Mouse (Mus musculus) myocyte (in vitro differentiated cells): ENCODE measurements around the gene Camta1. TPM values are rescaled to one million over a fixed set of nuclear protein-coding genes. Genes with fewer than 3 reads are reported as not detected.

Experiments used
- H3K27me3 ChIP-seq: one replicate; pipeline ENCODE4 v1.6.1; 2011; ENCODE audit not compliant: control insufficient read depth, insufficient read depth, insufficient read length
- H3K36me3 ChIP-seq: one replicate; pipeline ENCODE4 v1.6.1; 2011; ENCODE audit not compliant: control insufficient read depth, insufficient read depth
- H3K4me2 ChIP-seq: one replicate; pipeline ENCODE4 v1.6.1; 2011; ENCODE audit warnings: low read depth, control low read depth
- H3K4me3 ChIP-seq: one replicate; pipeline ENCODE4 v1.5.1; 2011; ENCODE audit warnings: mild to moderate bottlenecking, control low read depth, moderate library complexity
- H3K79me2 ChIP-seq: one replicate; pipeline ENCODE4 v1.6.1; 2011; ENCODE audit not compliant: control insufficient read depth, insufficient read depth
- H3ac ChIP-seq: one replicate; pipeline ENCODE4 v1.6.1; 2011; ENCODE audit not compliant: control insufficient read depth, insufficient read length
- CEBPB ChIP-seq: IDR thresholded peaks from 2 replicates; pipeline ENCODE4 v1.6.1; 2011; ENCODE audit warnings: mild to moderate bottlenecking, moderate library complexity; ENCODE audit not compliant: poor library complexity, insufficient read depth, severe bottlenecking
- E2F4 ChIP-seq: IDR thresholded peaks from one replicate; pipeline ENCODE4 v1.6.1; 2011; ENCODE audit warnings: mild to moderate bottlenecking, control low read depth, moderate library complexity; ENCODE audit not compliant: insufficient read depth
- MAX ChIP-seq: IDR thresholded peaks from one replicate; pipeline ENCODE4 v1.6.1; 2011; ENCODE audit warnings: low read depth, mild to moderate bottlenecking, control low read depth
- MYOD1 ChIP-seq, 3 experiments: IDR thresholded peaks; one replicate each; pipeline ENCODE4 v1.6.1; 2011; ENCODE audit warnings: control low read depth in 2 of 3, low read depth in 2 of 3, mild to moderate bottlenecking in 2 of 3, moderate library complexity in 1 of 3; ENCODE audit not compliant: insufficient read length in 2 of 3, control insufficient read depth in 1 of 3
- MYOG ChIP-seq, 3 experiments: IDR thresholded peaks; one replicate each; pipeline ENCODE4 v1.6.1; 2011; ENCODE audit warnings: control low read depth in 2 of 3, low read depth in 2 of 3, mild to moderate bottlenecking in 2 of 3; ENCODE audit not compliant: insufficient read length in 2 of 3, control insufficient read depth in 1 of 3, insufficient read depth in 1 of 3
- POLR2A ChIP-seq: IDR thresholded peaks from one replicate; pipeline ENCODE4 v1.6.1; 2011; ENCODE audit warnings: low read depth, mild to moderate bottlenecking, control low read depth, moderate library complexity; ENCODE audit not compliant: insufficient read length
- POLR2AphosphoS2 ChIP-seq: IDR thresholded peaks from one replicate; pipeline ENCODE4 v1.6.1; 2011; ENCODE audit warnings: low read depth, control low read depth; ENCODE audit not compliant: insufficient read length
- REST ChIP-seq: IDR thresholded peaks from one replicate; pipeline ENCODE4 v1.6.1; 2011; ENCODE audit warnings: mild to moderate bottlenecking, control low read depth, moderate library complexity; ENCODE audit not compliant: insufficient read depth, insufficient read length
- SRF ChIP-seq: IDR thresholded peaks from one replicate; pipeline ENCODE4 v1.6.1; 2011; ENCODE audit warnings: low read depth; ENCODE audit not compliant: control insufficient read depth, insufficient read length
- TCF12 ChIP-seq: IDR thresholded peaks from one replicate; pipeline ENCODE4 v1.6.1; 2011; ENCODE audit warnings: mild to moderate bottlenecking, control low read depth; ENCODE audit not compliant: poor library complexity, insufficient read depth, severe bottlenecking
- TCF3 ChIP-seq: IDR thresholded peaks from one replicate; pipeline ENCODE4 v1.6.1; 2011; ENCODE audit warnings: low read depth, control low read depth; ENCODE audit not compliant: insufficient read length
- USF1 ChIP-seq: IDR thresholded peaks from one replicate; pipeline ENCODE4 v1.6.1; 2011; ENCODE audit warnings: low read depth, mild to moderate bottlenecking, control low read depth, moderate library complexity
- polyA plus RNA-seq: library from polyadenylated mRNA; unstranded; fragments of >200 nt; fragmentation: generic; extraction: Trizol; gene quantifications from one replicate; pipeline ENCODE4 v1.2.1, GENCODE M21; 2012; ENCODE audit warnings: missing spikeins

The Camta1 gene
- polyA plus RNA-seq, 1 experiment: 40.6 TPM

- Histone ChIP-seq H3ac (no peak overlapping the region), H3K4me2 (no peak overlapping the region), H3K79me2 (no peaks in the 10 kb centered on the region), H3K36me3 (no peaks in the 10 kb centered on the region), H3K27me3 (peaks cover 65% of the 10 kb centered on the region), H3K4me3 (no peak overlapping the region)
- TF ChIP-seq SRF: no peak
- no peak for TF ChIP-seq POLR2A
- TF ChIP-seq CEBPB: no peak
- no peak for TF ChIP-seq MAX
- TF ChIP-seq REST: no peak
- no peak for TF ChIP-seq MYOG (IDR thresholded peaks at IDR 0.05; ENCODE audit: control insufficient read depth in 1 of 3, insufficient read depth in 1 of 3, insufficient read length in 2 of 3, low read depth in 2 of 3)
- no peak for TF ChIP-seq POLR2AphosphoS2
- no peak for TF ChIP-seq TCF3
- TF ChIP-seq E2F4: no peak
- no peak for TF ChIP-seq MYOD1 (IDR thresholded peaks at IDR 0.05; ENCODE audit: control insufficient read depth in 1 of 3, insufficient read length in 2 of 3, low read depth in 2 of 3)
- TF ChIP-seq USF1: no peak
- no peak for TF ChIP-seq TCF12
These were observed 721.2 kb downstream of the Camta1 start for GRCm38 (mm10) chr4:151140368-151140982.

- H3K27me3 ChIP-seq: peaks cover 54% of the 10 kb centered on the region
- no peaks in the 10 kb centered on the region for H3K36me3 ChIP-seq
- H3K79me2 ChIP-seq: no peaks in the 10 kb centered on the region
- TF ChIP-seq MYOG (IDR thresholded peaks at IDR 0.05; ENCODE audit: control insufficient read depth in 1 of 3, insufficient read depth in 1 of 3, insufficient read length in 2 of 3, low read depth in 2 of 3) (no peak), SRF (no peak), MYOD1 (IDR thresholded peaks at IDR 0.05; ENCODE audit: control insufficient read depth in 1 of 3, insufficient read length in 2 of 3, low read depth in 2 of 3) (no peak), E2F4 (no peak), TCF3 (no peak), REST (no peak), USF1 (no peak), TCF12 (no peak), POLR2AphosphoS2 (no peak), POLR2A (no peak), MAX (no peak), CEBPB (no peak)
- H3ac ChIP-seq: no peak overlapping the region
- H3K4me3 ChIP-seq: no peak overlapping the region
- no peak overlapping the region for H3K4me2 ChIP-seq
These were observed 722.4 kb downstream of the Camta1 start for GRCm38 (mm10) chr4:151139053-151139840.

- Histone ChIP-seq H3K79me2 (no peaks in the 10 kb centered on the region), H3ac (no peak overlapping the region), H3K4me2 (no peak overlapping the region), H3K27me3 (peaks cover 48% of the 10 kb centered on the region), H3K36me3 (no peaks in the 10 kb centered on the region), H3K4me3 (no peak overlapping the region)
- TF ChIP-seq CEBPB (no peak), MAX (no peak), MYOD1 (IDR thresholded peaks at IDR 0.05; ENCODE audit: control insufficient read depth in 1 of 3, insufficient read length in 2 of 3, low read depth in 2 of 3) (no peak), POLR2A (no peak), POLR2AphosphoS2 (no peak), REST (no peak), TCF3 (no peak), SRF (no peak), USF1 (no peak), E2F4 (no peak), TCF12 (no peak), MYOG (IDR thresholded peaks at IDR 0.05; ENCODE audit: control insufficient read depth in 1 of 3, insufficient read depth in 1 of 3, insufficient read length in 2 of 3, low read depth in 2 of 3) (no peak)
These were observed 723.1 kb downstream of the Camta1 start for GRCm38 (mm10) chr4:151138586-151138985.

GRCm38 (mm10) chr4:151138135-151138534 lies 723.5 kb downstream of the Camta1 start:
- no peaks in the 10 kb centered on the region for H3K79me2 ChIP-seq
- no peak overlapping the region for H3ac ChIP-seq
- H3K4me3 ChIP-seq: no peak overlapping the region
- H3K36me3 ChIP-seq: no peaks in the 10 kb centered on the region
- no peak for TF ChIP-seq MYOD1 (IDR thresholded peaks at IDR 0.05; ENCODE audit: control insufficient read depth in 1 of 3, insufficient read length in 2 of 3, low read depth in 2 of 3)
- TF ChIP-seq USF1: no peak
- no peak for TF ChIP-seq POLR2AphosphoS2
- TF ChIP-seq E2F4: no peak
- no peak for TF ChIP-seq POLR2A
- no peak for TF ChIP-seq MYOG (IDR thresholded peaks at IDR 0.05; ENCODE audit: control insufficient read depth in 1 of 3, insufficient read depth in 1 of 3, insufficient read length in 2 of 3, low read depth in 2 of 3)
- no peak for TF ChIP-seq TCF3
- TF ChIP-seq REST: no peak
- no peak for TF ChIP-seq TCF12
- peaks cover 45% of the 10 kb centered on the region for H3K27me3 ChIP-seq
- H3K4me2 ChIP-seq: no peak overlapping the region
